8 mouse cellular contexts compared by ENCODE assay signal in genomic region chr2:32912210-32912804, GRCm38 (mm10). TPM values are rescaled to one million over a fixed set of nuclear protein-coding genes. Genes with fewer than 3 reads are reported as not detected.
DNase-seq lines count a peak whose midpoint lies in the region; ATAC-seq and TF ChIP-seq lines count a peak whose summit lies in the region.

No protein-coding gene starts in this region.

- no peaks in the 10 kb centered on the region for H3K36me3 ChIP-seq in kidney, adult 2 months (ENCODE audit: control insufficient read depth, insufficient read depth, low read length)
- H3K36me3 ChIP-seq in limb, embryonic 13.5 days: peaks cover 58% of the 10 kb centered on the region

- peak; percentile 100; the same call in 1 of the 2 replicates for TF ChIP-seq CTCF in kidney, adult 2 months (conservative IDR thresholded peaks at IDR 0.05; ENCODE audit: insufficient read depth, insufficient read length, low read depth, low read length)

- WGBS in kidney, adult 2 months: 33% methylated on average over 19 of the region's 19 CpGs
- 32% methylated on average over 19 of the region's 19 CpGs for WGBS in limb, embryonic 13.5 days

- no peak overlapping the region for H3K4me2 ChIP-seq in limb, embryonic 13.5 days (replicated peaks)

- no peak for TF ChIP-seq POLR2A in kidney, adult 2 months (IDR thresholded peaks at IDR 0.05; ENCODE audit: low read depth, low read length)

- H3K4me1 ChIP-seq in kidney, adult 2 months (ENCODE audit: control insufficient read depth, insufficient read depth, low read length): peaks cover 10% of the 10 kb centered on the region
- H3K4me1 ChIP-seq in limb, embryonic 13.5 days: peaks cover 37% of the 10 kb centered on the region

- H3K4me3 ChIP-seq in kidney, adult 2 months (ENCODE audit: insufficient read depth, low read depth, low read length): no peak overlapping the region
- H3K4me3 ChIP-seq in limb, embryonic 13.5 days: no peak overlapping the region

- ATAC-seq in limb, embryonic 13.5 days (ENCODE audit: low FRiP score, low read depth): 0 out of 2 replicates have a peak, but pooled peaks have one; percentile 21

- H3K27me3 ChIP-seq in kidney, adult 2 months (replicated peaks; ENCODE audit: control insufficient read depth, insufficient read depth, low read length): no peaks in the 10 kb centered on the region
- no peaks in the 10 kb centered on the region for H3K27me3 ChIP-seq in limb, embryonic 13.5 days

- H3K27ac ChIP-seq in kidney, adult 2 months (ENCODE audit: insufficient read depth, low read depth, low read length): no peak overlapping the region
- no peak overlapping the region for H3K27ac ChIP-seq in limb, embryonic 13.5 days

- H3K9ac ChIP-seq in limb, embryonic 13.5 days: no peak overlapping the region

- DNase-seq in A20 (ENCODE audit: low read depth, low spot score) (peak; percentile 82), WW6 (ENCODE audit: low read depth, low spot score) (peak; percentile 71)
- DNase-seq in cerebellum, postnatal 14 days: peak; percentile 94 to 95
- DNase-seq in frontal cortex, postnatal 25 days (ENCODE audit: low spot score in 2 of 2): peak; percentile 76 to 77
- peak; percentile 86 for DNase-seq in kidney, adult 2 months
- DNase-seq in natural killer cell, adult 2 months (ENCODE audit: low spot score in 2 of 2): peak; percentile 80 to 86
- peak; percentile 79 for DNase-seq in testis, postnatal 14 days (ENCODE audit: low spot score)

- H3K9me3 ChIP-seq in limb, embryonic 13.5 days: no peaks in the 10 kb centered on the region

RNA-seq across cellular contexts. Expression of gene Fam129b, which starts 36.4 kb away (rescaled TPM):
- polyA plus RNA-seq in kidney, adult 2 months (2012; rRNA removed): 32.3 and 33.4 TPM in 2 replicates
- polyA plus RNA-seq in limb, embryonic 13.5 days (2015; fragmentation: Nextera tagmentation; extraction: Ambion mirVana): 48.5 and 55.8 TPM in 2 replicates

RNA-seq across cellular contexts. Expression of gene Rpl12, which starts 49.1 kb away (rescaled TPM):
- polyA plus RNA-seq in kidney, adult 2 months (2012; rRNA removed): 166 and 270 TPM in 2 replicates
- polyA plus RNA-seq in limb, embryonic 13.5 days (2015; fragmentation: Nextera tagmentation; extraction: Ambion mirVana): 159 and 175 TPM in 2 replicates

RNA-seq across cellular contexts. Expression of gene Lrsam1, which starts 49.1 kb away (rescaled TPM):
- polyA plus RNA-seq in kidney, adult 2 months (2012; rRNA removed): 12.0 and 15.5 TPM in 2 replicates
- 13.9 and 14.1 TPM in 2 replicates for polyA plus RNA-seq in limb, embryonic 13.5 days (2015; fragmentation: Nextera tagmentation; extraction: Ambion mirVana)
